7 mouse cellular contexts compared by ENCODE assay signal in the genomic region with DNA sequence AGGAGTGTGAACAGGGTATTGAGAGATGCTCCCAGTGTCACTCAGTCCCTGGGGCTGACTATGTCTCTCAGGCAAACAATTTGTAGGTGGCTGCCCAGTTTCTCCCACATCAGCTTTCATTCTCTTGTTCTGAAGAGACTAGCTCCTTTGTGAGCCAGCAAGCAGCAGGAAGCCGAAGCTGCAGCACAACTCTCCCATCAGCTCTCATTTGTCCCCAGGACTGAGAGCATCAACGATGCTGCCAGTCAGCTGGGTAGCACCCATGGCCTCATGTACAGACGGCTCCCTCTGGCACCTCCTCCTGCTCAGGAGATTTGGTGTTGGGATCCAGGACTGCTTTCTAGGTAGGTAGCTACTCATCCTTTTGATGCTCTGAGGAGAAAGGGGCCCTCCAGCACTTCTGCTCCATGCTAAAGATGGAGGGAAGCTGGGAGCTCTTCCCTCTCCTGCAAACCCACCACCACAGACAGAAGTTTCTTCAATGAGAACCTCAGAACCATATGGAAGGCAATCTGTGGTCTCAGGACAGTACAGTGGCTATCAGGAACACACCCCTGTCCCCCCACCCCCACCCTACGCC. TPM values are rescaled to one million over a fixed set of nuclear protein-coding genes. Genes with fewer than 3 reads are reported as not detected.
A peak's percentile ranks its signal among the peaks of the same experiment; 100 is the strongest.
DNase-seq lines count a peak whose midpoint lies in the region; ATAC-seq and TF ChIP-seq lines count a peak whose summit lies in the region.

No protein-coding gene starts in this region.

- H3K4me3 ChIP-seq in bone marrow, adult 2 months (replicated peaks; ENCODE audit: control insufficient read depth, low read depth, low read length): peak overlapping the region; percentile 91
- peak overlapping the region; percentile 57 for H3K4me3 ChIP-seq in embryonic facial prominence, embryonic 15.5 days (replicated peaks)
- peak overlapping the region; percentile 67 for H3K4me3 ChIP-seq in liver, embryonic 12.5 days

- DNase-seq in layer of hippocampus, postnatal 14 days (ENCODE audit: low spot score in 2 of 2): peak; percentile 39 to 41
- no peak for DNase-seq in layer of hippocampus, adult 9-10 months (ENCODE audit: low spot score)
- peak; percentile 33 for DNase-seq in thymus, postnatal 14 days
- DNase-seq in gastrocnemius, adult 18-20 months (ENCODE audit: low spot score): no peak

- H3K4me1 ChIP-seq in bone marrow, adult 2 months (ENCODE audit: control insufficient read depth, insufficient read depth, low read length): peaks cover 4% of the 10 kb centered on the region; the same call in 1 of the 2 replicates
- peaks cover 30% of the 10 kb centered on the region for H3K4me1 ChIP-seq in embryonic facial prominence, embryonic 15.5 days
- peaks cover 27% of the 10 kb centered on the region for H3K4me1 ChIP-seq in liver, embryonic 12.5 days

- TF ChIP-seq POLR2A in bone marrow, adult 2 months (IDR thresholded peaks at IDR 0.05; ENCODE audit: borderline replicate concordance, control insufficient read depth, low read depth, low read length): no peak

- H3K4me2 ChIP-seq in embryonic facial prominence, embryonic 15.5 days (replicated peaks): peak overlapping the region; percentile 87
- peak overlapping the region; percentile 98 for H3K4me2 ChIP-seq in liver, embryonic 12.5 days

- H3K9me3 ChIP-seq in embryonic facial prominence, embryonic 15.5 days (replicated peaks): no peaks in the 10 kb centered on the region
- no peaks in the 10 kb centered on the region for H3K9me3 ChIP-seq in liver, embryonic 12.5 days (replicated peaks)

- no peaks in the 10 kb centered on the region for H3K27me3 ChIP-seq in embryonic facial prominence, embryonic 15.5 days
- H3K27me3 ChIP-seq in liver, embryonic 12.5 days (replicated peaks): peaks cover 35% of the 10 kb centered on the region

- H3K9ac ChIP-seq in embryonic facial prominence, embryonic 15.5 days: 0 out of 2 replicates have a peak overlapping the region, but pooled peaks have one; percentile 42
- H3K9ac ChIP-seq in liver, embryonic 12.5 days: peak overlapping the region; percentile 71; the same call in 1 of the 2 replicates

- ATAC-seq in embryonic facial prominence, embryonic 15.5 days (ENCODE audit: insufficient number of reproducible peaks, low FRiP score, low TSS enrichment, low read depth): no peak
- ATAC-seq in liver, embryonic 12.5 days: no peak

- peaks cover 33% of the 10 kb centered on the region for H3K36me3 ChIP-seq in embryonic facial prominence, embryonic 15.5 days
- H3K36me3 ChIP-seq in liver, embryonic 12.5 days: peaks cover 66% of the 10 kb centered on the region

- no peak for TF ChIP-seq CTCF in bone marrow, adult 2 months (IDR thresholded peaks at IDR 0.05; ENCODE audit: control insufficient read depth, insufficient read depth, low read length)

- 30% methylated on average over 4 of the region's 4 CpGs for WGBS in bone marrow, adult 2 months
- WGBS in embryonic facial prominence, embryonic 15.5 days: 42% methylated on average over 4 of the region's 4 CpGs
- 56% methylated on average over 4 of the region's 4 CpGs for WGBS in liver, embryonic 12.5 days (ENCODE audit: insufficient replicate concordance)

- no peak overlapping the region; the same call in 1 of the 2 replicates for H3K27ac ChIP-seq in bone marrow, adult 2 months (ENCODE audit: control insufficient read depth, insufficient read depth, low read depth, low read length, poor library complexity)
- H3K27ac ChIP-seq in embryonic facial prominence, embryonic 15.5 days (replicated peaks): 0 out of 2 replicates have a peak overlapping the region, but pooled peaks have one; percentile 61
- no peak overlapping the region for H3K27ac ChIP-seq in liver, embryonic 12.5 days

RNA-seq across cellular contexts. Expression of gene Susd2, which starts 22.7 kb away (rescaled TPM):
- 1 to 10 TPM; 2.1 to 2.4 TPM for total RNA-seq in layer of hippocampus, postnatal 14 days (2021)
- polyA plus RNA-seq in bone marrow, adult 2 months (2011; ENCODE audit: insufficient read depth, insufficient read length, low replicate concordance, missing spikeins): 1.5 and 2.8 TPM in 2 replicates
- polyA plus RNA-seq in embryonic facial prominence, embryonic 15.5 days (2015; fragmentation: Nextera tagmentation; extraction: Ambion mirVana): 9.0 and 10.1 TPM in 2 replicates
- polyA plus RNA-seq in liver, embryonic 12.5 days (2016; fragmentation: Nextera tagmentation; extraction: Ambion mirVana): 0.69 and 1.1 TPM in 2 replicates
- 1 to 10 TPM; 1.8 to 2.3 TPM for total RNA-seq in gastrocnemius, adult 18-20 months (2021)

Comparison
In these comparisons a context has a peak if more than half of its experiments do, and no peak if none do; other contexts are left out.
1. DNase-seq: peak in layer of hippocampus, postnatal 14 days (2 of 2) and thymus, postnatal 14 days (single experiment); none in layer of hippocampus, adult 9-10 months (single experiment) and gastrocnemius, adult 18-20 months (single experiment).
2. Peak in every context shown above with its lines, with median percentiles within 50 percentile points of each other: H3K4me3 ChIP-seq.